Mouse (Mus musculus): ENCODE data around the gene Fam3b.

DNA sequence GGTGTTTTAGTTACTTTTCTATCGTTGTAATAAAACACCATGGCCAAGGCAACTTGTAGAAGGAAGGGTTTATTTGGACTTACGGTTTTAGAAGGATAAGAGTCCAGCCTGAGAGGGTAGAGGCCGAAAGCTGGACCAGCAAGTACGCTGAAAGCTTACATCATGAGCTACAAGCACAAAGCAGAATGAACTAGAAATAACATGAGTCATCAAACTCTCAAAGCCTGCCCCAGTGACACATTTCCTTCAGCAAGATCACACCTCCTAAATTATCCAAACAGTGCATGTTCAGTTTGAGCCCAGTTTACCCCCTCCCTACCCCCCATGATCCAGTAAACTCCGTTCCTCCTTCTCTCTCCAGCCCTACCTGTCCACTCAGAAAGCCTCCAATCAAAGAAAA lies 19.1 kb upstream of the Fam3b start:
- TF ChIP-seq CTCF (IDR thresholded peaks at IDR 0.05; ENCODE audit: extremely low read depth, insufficient read length, insufficient replicate concordance, low read depth, low read length) (no peak), POLR2A (IDR thresholded peaks at IDR 0.05; ENCODE audit: low read depth, low read length) (no peak)
